Mouse (Mus musculus) neural tube, embryonic 14.5 days (tissue): ENCODE results near the gene 2010003K11Rik. TPM values are rescaled to one million over a fixed set of nuclear protein-coding genes. Genes with fewer than 3 reads are reported as not detected.

ENCODE experiments used
- ATAC-seq: fragments of 200-750 bp; cut with Nextera tagmentation; 2 replicates; pipeline ENCODE4 v1.8.0; 2017; ENCODE audit warnings: low read depth, mild to moderate bottlenecking, moderate TSS enrichment, moderate library complexity
- H3K27ac ChIP-seq: fragments of 300-500 bp; sonication (generic); 2 replicates; pipeline ENCODE4 v1.5.1; 2014; ENCODE audit warnings: low read depth, mild to moderate bottlenecking, control low read depth, low read length, moderate library complexity, mixed read lengths
- H3K27me3 ChIP-seq: fragments of 300-500 bp; sonication (generic); 2 replicates; pipeline ENCODE4 v1.6.1; 2014; ENCODE audit warnings: low read length; ENCODE audit not compliant: control insufficient read depth, insufficient read depth
- H3K36me3 ChIP-seq: fragments of 300-500 bp; sonication (generic); 2 replicates; pipeline ENCODE4 v1.6.1; 2014; ENCODE audit warnings: low read length, mixed read lengths; ENCODE audit not compliant: control insufficient read depth, insufficient read depth
- H3K4me1 ChIP-seq: fragments of 300-500 bp; sonication (generic); 2 replicates; pipeline ENCODE4 v1.6.1; 2014; ENCODE audit warnings: low read length; ENCODE audit not compliant: control insufficient read depth, insufficient read depth
- H3K4me2 ChIP-seq: fragments of 300-500 bp; sonication (generic); 2 replicates; pipeline ENCODE4 v1.6.1; 2014; ENCODE audit warnings: mild to moderate bottlenecking, low read depth, low read length, control low read depth
- H3K4me3 ChIP-seq: fragments of 300-500 bp; sonication (generic); 2 replicates; pipeline ENCODE4 v1.5.1; 2014; ENCODE audit warnings: low read depth, low read length, control low read depth, mixed read lengths
- H3K9ac ChIP-seq: fragments of 300-500 bp; sonication (generic); replicated peaks from 2 replicates; pipeline ENCODE4 v1.6.1; 2014; ENCODE audit warnings: low read depth, mild to moderate bottlenecking, control low read depth, low read length, mixed read lengths
- H3K9me3 ChIP-seq: fragments of 300-500 bp; sonication (generic); 2 replicates; pipeline ENCODE4 v1.6.1; 2016; ENCODE audit warnings: low read length; ENCODE audit not compliant: control insufficient read depth
- WGBS: fragments of 180-500 bp; shearing (Covaris S2); extraction: QIAGEN DNeasy Blood & Tissue Kit; methylation state at CpG from one replicate; pipeline ENCODE4 v1.1.7; 2014; 5-methylcytosine and 5-hydroxymethylcytosine counted together
- polyA plus RNA-seq: library from polyadenylated mRNA; unstranded; fragments of >200 nt; fragmentation: Nextera tagmentation; extraction: Ambion mirVana; gene quantifications from 2 replicates; pipeline ENCODE4 v1.2.1, GENCODE M21; 2014

2010003K11Rik gene
- polyA plus RNA-seq, 1 experiment from 2014 or later, result not detected

- H3K27me3 ChIP-seq, result peaks cover 11% of the 10 kb centered on the region
- under 1% methylated on average over 70 of the region's 70 CpGs for WGBS
Measured at GRCm38 (mm10) chr19:4476601-4477257, 21.7 kb downstream of the 2010003K11Rik start.

GRCm38 (mm10) chr19:4475224-4475925 is 23.0 kb downstream of the 2010003K11Rik start:
- no peak overlapping the region for H3K27ac ChIP-seq
- H3K4me1 ChIP-seq, result no peaks in the 10 kb centered on the region; the same call in 1 of the 2 replicates
- H3K36me3 ChIP-seq, result no peaks in the 10 kb centered on the region
- H3K4me3 ChIP-seq, result no peak overlapping the region
- peaks cover 11% of the 10 kb centered on the region for H3K27me3 ChIP-seq
- no peaks in the 10 kb centered on the region for H3K9me3 ChIP-seq
- H3K4me2 ChIP-seq, result no peak overlapping the region
- H3K9ac ChIP-seq, result no peak overlapping the region
- no peak for ATAC-seq
- 77% methylated on average over 11 of the region's 11 CpGs for WGBS

More at GRCm38 (mm10) chr19:4476601-4477257, 21.7 kb downstream of the 2010003K11Rik start:
- peak; percentile 86 for ATAC-seq
- H3K9me3 ChIP-seq, result no peaks in the 10 kb centered on the region
- H3K9ac ChIP-seq, result peak overlapping the region; percentile 52
- no peaks in the 10 kb centered on the region for H3K36me3 ChIP-seq
- H3K4me1 ChIP-seq, result no peaks in the 10 kb centered on the region; the same call in 1 of the 2 replicates
- peak overlapping the region; percentile 94 for H3K4me2 ChIP-seq
- H3K4me3 ChIP-seq, result peak overlapping the region; percentile 49
- no peak overlapping the region for H3K27ac ChIP-seq

- H3K27me3 ChIP-seq, result peaks cover 11% of the 10 kb centered on the region
- H3K4me3 ChIP-seq, result no peak overlapping the region
- WGBS, result 59% methylated on average over 3 of the region's 3 CpGs
Measured at GRCm38 (mm10) chr19:4474739-4475138, 23.6 kb downstream of the 2010003K11Rik start.

GRCm38 (mm10) chr19:4473549-4473948 is 24.8 kb downstream of the 2010003K11Rik start:
- ATAC-seq, result no peak
- WGBS, result 95% methylated on average over 5 of the region's 5 CpGs

More at GRCm38 (mm10) chr19:4474739-4475138, 23.6 kb downstream of the 2010003K11Rik start:
- no peak for ATAC-seq
- Histone ChIP-seq H3K4me2 (no peak overlapping the region), H3K9ac (no peak overlapping the region), H3K9me3 (no peaks in the 10 kb centered on the region), H3K4me1 (no peaks in the 10 kb centered on the region; the same call in 1 of the 2 replicates), H3K27ac (no peak overlapping the region), H3K36me3 (no peaks in the 10 kb centered on the region)

GRCm38 (mm10) chr19:4468363-4468762 is 30.0 kb downstream of the 2010003K11Rik start:
- H3K4me1 ChIP-seq, result no peaks in the 10 kb centered on the region
- 39% methylated on average over 5 of the region's 5 CpGs for WGBS
- no peaks in the 10 kb centered on the region for H3K27me3 ChIP-seq
- no peak for ATAC-seq
- no peaks in the 10 kb centered on the region for H3K9me3 ChIP-seq
- no peaks in the 10 kb centered on the region for H3K36me3 ChIP-seq
- no peak overlapping the region for H3K4me3 ChIP-seq
- H3K4me2 ChIP-seq, result no peak overlapping the region
- H3K27ac ChIP-seq, result no peak overlapping the region
- H3K9ac ChIP-seq, result no peak overlapping the region

More at GRCm38 (mm10) chr19:4473549-4473948, 24.8 kb downstream of the 2010003K11Rik start:
- peaks cover 11% of the 10 kb centered on the region for H3K27me3 ChIP-seq
- no peak overlapping the region for H3K4me3 ChIP-seq
- H3K4me2 ChIP-seq, result no peak overlapping the region
- H3K9me3 ChIP-seq, result no peaks in the 10 kb centered on the region
- no peaks in the 10 kb centered on the region; the same call in 1 of the 2 replicates for H3K4me1 ChIP-seq
- no peaks in the 10 kb centered on the region for H3K36me3 ChIP-seq
- H3K9ac ChIP-seq, result no peak overlapping the region
- no peak overlapping the region for H3K27ac ChIP-seq

GRCm38 (mm10) chr19:4464666-4465065 is 33.7 kb downstream of the 2010003K11Rik start:
- ATAC-seq, result no peak
- no peak overlapping the region for H3K27ac ChIP-seq
- H3K9ac ChIP-seq, result no peak overlapping the region
- H3K4me3 ChIP-seq, result no peak overlapping the region
- no peaks in the 10 kb centered on the region for H3K36me3 ChIP-seq
- no peak overlapping the region for H3K4me2 ChIP-seq
- 87% methylated on average over 4 of the region's 4 CpGs for WGBS
- H3K27me3 ChIP-seq, result no peaks in the 10 kb centered on the region
- H3K9me3 ChIP-seq, result no peaks in the 10 kb centered on the region
- no peaks in the 10 kb centered on the region for H3K4me1 ChIP-seq

GRCm38 (mm10) chr19:4461981-4462380 is 36.4 kb downstream of the 2010003K11Rik start:
- Histone ChIP-seq H3K27me3 (no peaks in the 10 kb centered on the region), H3K27ac (no peak overlapping the region), H3K4me1 (no peaks in the 10 kb centered on the region), H3K9ac (no peak overlapping the region), H3K4me2 (no peak overlapping the region), H3K36me3 (no peaks in the 10 kb centered on the region), H3K4me3 (no peak overlapping the region), H3K9me3 (no peaks in the 10 kb centered on the region)
- no peak for ATAC-seq
- WGBS, result 89% methylated on average over 8 of the region's 8 CpGs

GRCm38 (mm10) chr19:4456227-4456626 is 42.2 kb downstream of the 2010003K11Rik start:
- 11% methylated on average over 11 of the region's 11 CpGs for WGBS
- no peak overlapping the region for H3K4me2 ChIP-seq
- H3K4me3 ChIP-seq, result no peak overlapping the region
- H3K36me3 ChIP-seq, result no peaks in the 10 kb centered on the region
- H3K27me3 ChIP-seq, result no peaks in the 10 kb centered on the region
- no peaks in the 10 kb centered on the region for H3K4me1 ChIP-seq
- no peak for ATAC-seq
- no peak overlapping the region for H3K9ac ChIP-seq
- no peak overlapping the region for H3K27ac ChIP-seq
- no peaks in the 10 kb centered on the region for H3K9me3 ChIP-seq
